ENCODE assay signal across 8 mouse cellular contexts in genomic region chr4:117210147-117211074, GRCm38 (mm10). TPM values are rescaled to one million over a fixed set of nuclear protein-coding genes. Genes with fewer than 3 reads are reported as not detected.
DNase-seq lines count a peak whose midpoint lies in the region; ATAC-seq and TF ChIP-seq lines count a peak whose summit lies in the region.

No protein-coding gene starts in this region.

- ATAC-seq in intestine, embryonic 16.5 days, result peak; percentile 84

- peak overlapping the region; percentile 46 for H3K4me3 ChIP-seq in gastrocnemius, adult 2 months
- H3K4me3 ChIP-seq in intestine, embryonic 16.5 days (ENCODE audit: low read length), result no peak overlapping the region
- H3K4me3 ChIP-seq in liver, adult 2 months (ENCODE audit: insufficient read depth, low read depth, low read length), result peak overlapping the region; percentile 50; the same call in 1 of the 2 replicates
- no peak overlapping the region for H3K4me3 ChIP-seq in testis, adult 2 months (ENCODE audit: control insufficient read depth, low read depth, low read length)

- no peak for TF ChIP-seq POLR2A in liver, adult 2 months (IDR thresholded peaks at IDR 0.05; ENCODE audit: extremely low read depth, insufficient read depth, low read length)
- TF ChIP-seq POLR2A in testis, adult 2 months (IDR thresholded peaks at IDR 0.05; ENCODE audit: control insufficient read depth, low read depth, low read length), result no peak

- H3K9me3 ChIP-seq in intestine, embryonic 16.5 days (ENCODE audit: control insufficient read depth, low read length), result no peaks in the 10 kb centered on the region

- peak overlapping the region; percentile 84 for H3K27ac ChIP-seq in gastrocnemius, adult 2 months
- no peak overlapping the region for H3K27ac ChIP-seq in intestine, embryonic 16.5 days (ENCODE audit: low read length)
- no peak overlapping the region for H3K27ac ChIP-seq in liver, adult 2 months (replicated peaks; ENCODE audit: insufficient read depth, low read depth, low read length)
- no peak overlapping the region for H3K27ac ChIP-seq in testis, adult 2 months (ENCODE audit: control insufficient read depth, insufficient read depth, low read depth, low read length)

- H3K4me2 ChIP-seq in intestine, embryonic 16.5 days (ENCODE audit: low read depth, low read length), result no peak overlapping the region

- H3K27me3 ChIP-seq in intestine, embryonic 16.5 days (replicated peaks; ENCODE audit: control insufficient read depth, insufficient read depth, low read length), result no peaks in the 10 kb centered on the region
- no peaks in the 10 kb centered on the region for H3K27me3 ChIP-seq in liver, adult 2 months (ENCODE audit: control insufficient read depth, insufficient read depth, low read length)
- H3K27me3 ChIP-seq in testis, adult 2 months (ENCODE audit: control insufficient read depth, insufficient read depth, low read length), result no peaks in the 10 kb centered on the region

- no peak overlapping the region for H3K9ac ChIP-seq in intestine, embryonic 16.5 days (ENCODE audit: low read depth, low read length)
- no peak overlapping the region for H3K9ac ChIP-seq in liver, adult 2 months (ENCODE audit: low read depth, low read length)

- DNase-seq in right cerebral cortex, adult 18-20 months, result peak; percentile 37
- no peak for DNase-seq in right cerebral cortex, postnatal 36 days (ENCODE audit: low spot score in 2 of 2)
- peak; percentile 85 to 92 for DNase-seq in cerebellum, postnatal 10 days
- DNase-seq in gastrocnemius, adult 2 months, result peak; percentile 85
- DNase-seq in liver, adult 2 months (ENCODE audit: extremely low read depth, low read depth, low spot score), result peak; percentile 67
- peak; percentile 94 for DNase-seq in naive thymus-derived CD4-positive, alpha-beta T cell, adult 2 months (ENCODE audit: low read depth)

- WGBS in intestine, embryonic 16.5 days, result 7% methylated on average over 20 of the region's 20 CpGs
- 3% methylated on average over 20 of the region's 20 CpGs for WGBS in liver, adult 2 months

- H3K4me1 ChIP-seq in intestine, embryonic 16.5 days (ENCODE audit: control insufficient read depth, insufficient read depth, low read length), result no peaks in the 10 kb centered on the region
- no peaks in the 10 kb centered on the region for H3K4me1 ChIP-seq in liver, adult 2 months (ENCODE audit: control insufficient read depth, insufficient read depth, low read length)
- H3K4me1 ChIP-seq in testis, adult 2 months (ENCODE audit: control insufficient read depth, insufficient read depth, low read length), result no peaks in the 10 kb centered on the region

- no peaks in the 10 kb centered on the region for H3K36me3 ChIP-seq in intestine, embryonic 16.5 days (ENCODE audit: control insufficient read depth, insufficient read depth, low read length)
- no peaks in the 10 kb centered on the region for H3K36me3 ChIP-seq in liver, adult 2 months (ENCODE audit: control insufficient read depth, insufficient read depth, low read length)
- no peaks in the 10 kb centered on the region for H3K36me3 ChIP-seq in testis, adult 2 months (ENCODE audit: control insufficient read depth, insufficient read depth, low read length)

- peak; percentile 67 for TF ChIP-seq CTCF in gastrocnemius, adult 2 months (IDR thresholded peaks at IDR 0.05)
- TF ChIP-seq CTCF in liver, adult 2 months (IDR thresholded peaks at IDR 0.05; ENCODE audit: low read depth, low read length), result peak; percentile 79
- TF ChIP-seq CTCF in testis, adult 2 months (IDR thresholded peaks at IDR 0.05; ENCODE audit: control insufficient read depth, insufficient read depth, insufficient replicate concordance, low read depth, low read length), result peak; percentile 67; the same call in 1 of the 2 replicates

- H3K79me2 ChIP-seq in liver, adult 2 months (ENCODE audit: control insufficient read depth, insufficient read depth, low read length), result no peaks in the 10 kb centered on the region

- intact Hi-C loops in gastrocnemius, adult 2 months (cut with DNase I), result loop anchor here (10.0 kb wide), 1 partner anchor 206 kb away; no protein-coding TSS in a partner anchor

RNA-seq across cellular contexts. Expression of gene Kif2c, which starts 28.0 kb away (rescaled TPM):
- total RNA-seq in gastrocnemius, adult 2 months (2021), result not detected
- polyA plus RNA-seq in intestine, embryonic 16.5 days (2015; fragmentation: Nextera tagmentation; extraction: Ambion mirVana), result 35.9 and 41.3 TPM in 2 replicates
- total RNA-seq in liver, adult 2 months (2014; rRNA removed), result 0.18 and 0.67 TPM in 2 replicates
- polyA plus RNA-seq in liver, adult 2 months (2012; rRNA removed), result 0.05 TPM in 1 of 2 replicates, not detected in the other
- 307 and 325 TPM in 2 replicates for polyA plus RNA-seq in testis, adult 2 months (2012; rRNA removed)

RNA-seq across cellular contexts. Expression of gene Tmem53, which starts 41.3 kb away (rescaled TPM):
- total RNA-seq in gastrocnemius, adult 2 months (2021), result 1 to 10 TPM; 2.7 to 6.6 TPM
- polyA plus RNA-seq in intestine, embryonic 16.5 days (2015; fragmentation: Nextera tagmentation; extraction: Ambion mirVana), result 11.2 and 11.8 TPM in 2 replicates
- 32.1 and 49.6 TPM in 2 replicates for total RNA-seq in liver, adult 2 months (2014; rRNA removed)
- 110 and 121 TPM in 2 replicates for polyA plus RNA-seq in liver, adult 2 months (2012; rRNA removed)
- polyA plus RNA-seq in testis, adult 2 months (2012; rRNA removed), result 999 and 1,059 TPM in 2 replicates

RNA-seq across cellular contexts. Expression of gene Armh1, which starts 41.5 kb away (rescaled TPM):
- total RNA-seq in gastrocnemius, adult 2 months (2021), result not detected
- 0.40 and 0.47 TPM in 2 replicates for polyA plus RNA-seq in intestine, embryonic 16.5 days (2015; fragmentation: Nextera tagmentation; extraction: Ambion mirVana)
- total RNA-seq in liver, adult 2 months (2014; rRNA removed), result not detected in 2 replicates
- not detected in 2 replicates for polyA plus RNA-seq in liver, adult 2 months (2012; rRNA removed)
- polyA plus RNA-seq in testis, adult 2 months (2012; rRNA removed), result 154 and 162 TPM in 2 replicates

RNA-seq across cellular contexts. Expression of gene Rps8, which starts 54.4 kb away (rescaled TPM):
- total RNA-seq in gastrocnemius, adult 2 months (2021), result 100 to 1,000 TPM; 527 to 622 TPM
- polyA plus RNA-seq in intestine, embryonic 16.5 days (2015; fragmentation: Nextera tagmentation; extraction: Ambion mirVana), result 811 and 851 TPM in 2 replicates
- 449 and 482 TPM in 2 replicates for total RNA-seq in liver, adult 2 months (2014; rRNA removed)
- polyA plus RNA-seq in liver, adult 2 months (2012; rRNA removed), result 311 and 370 TPM in 2 replicates
- polyA plus RNA-seq in testis, adult 2 months (2012; rRNA removed), result 185 and 230 TPM in 2 replicates

Comparison
In these comparisons a context has a peak if more than half of its experiments do, and no peak if none do; other contexts are left out.
1. DNase-seq: peak in right cerebral cortex, adult 18-20 months (single experiment), cerebellum, postnatal 10 days (2 of 2), gastrocnemius, adult 2 months (single experiment), liver, adult 2 months (single experiment) and naive thymus-derived CD4-positive, alpha-beta T cell, adult 2 months (single experiment); none in right cerebral cortex, postnatal 36 days (0 of 2).
2. H3K4me3 ChIP-seq: peak in gastrocnemius, adult 2 months (single experiment) and liver, adult 2 months (single experiment); none in intestine, embryonic 16.5 days (single experiment) and testis, adult 2 months (single experiment).
3. RNA of gene Kif2c, which starts 28.0 kb away (polyA plus RNA-seq): 307 to 325 TPM in testis, adult 2 months and 35.9 to 41.3 TPM in intestine, embryonic 16.5 days; 0.05 TPM in liver, adult 2 months; every median in the first group is over 10 times any median in the second.
4. RNA of gene Armh1, which starts 41.5 kb away (polyA plus RNA-seq): 154 to 162 TPM in testis, adult 2 months; 0.40 to 0.47 TPM in intestine, embryonic 16.5 days and not detected in liver, adult 2 months; every median in the first group is over 100 times any median in the second.
5. Peak in every context shown above with its lines, with median percentiles within 50 percentile points of each other: CTCF ChIP-seq.